Mouse (Mus musculus): ENCODE data around the gene Cilp2. TPM values are rescaled to one million over a fixed set of nuclear protein-coding genes. Genes with fewer than 3 reads are reported as not detected.
A peak's percentile ranks its signal among the peaks of the same experiment; 100 is the strongest.

The Cilp2 gene
- polyA plus RNA-seq, 1 experiment = not detected

- WGBS = 44% methylated on average over 6 of the region's 6 CpGs
- Histone ChIP-seq H3K4me3 (ENCODE audit: insufficient read depth, low read depth, low read length) (no peak overlapping the region), H3K27ac (ENCODE audit: insufficient read depth, low read depth, low read length) (no peak overlapping the region), H3K4me1 (ENCODE audit: control insufficient read depth, insufficient read depth, low read length) (peaks cover 47% of the 10 kb centered on the region)
- TF ChIP-seq POLR2A (IDR thresholded peaks at IDR 0.05; ENCODE audit: insufficient read depth, low read depth, low read length) = no peak
- no peak for TF ChIP-seq CTCF (IDR thresholded peaks at IDR 0.05; ENCODE audit: insufficient read depth, low read depth, low read length)
Observed at GRCm38 (mm10) chr8:69894836-69895332, 7.4 kb upstream of the Cilp2 start.

GRCm38 (mm10) chr8:69893863-69894262, 6.4 kb upstream of the Cilp2 start:
- no peak overlapping the region for H3K4me3 ChIP-seq (ENCODE audit: insufficient read depth, low read depth, low read length)
- no peak overlapping the region for H3K27ac ChIP-seq (ENCODE audit: insufficient read depth, low read depth, low read length)
- TF ChIP-seq POLR2A (IDR thresholded peaks at IDR 0.05; ENCODE audit: insufficient read depth, low read depth, low read length) = no peak
- peak; percentile 48; the same call in 1 of the 2 replicates for TF ChIP-seq CTCF (IDR thresholded peaks at IDR 0.05; ENCODE audit: insufficient read depth, low read depth, low read length)
- peaks cover 51% of the 10 kb centered on the region for H3K4me1 ChIP-seq (ENCODE audit: control insufficient read depth, insufficient read depth, low read length)
- WGBS = 33% methylated on average over 17 of the region's 17 CpGs

GRCm38 (mm10) chr8:69890813-69891241, 3.3 kb upstream of the Cilp2 start:
- Histone ChIP-seq H3K4me3 (ENCODE audit: insufficient read depth, low read depth, low read length) (no peak overlapping the region), H3K27ac (ENCODE audit: insufficient read depth, low read depth, low read length) (no peak overlapping the region), H3K4me1 (ENCODE audit: control insufficient read depth, insufficient read depth, low read length) (peaks cover 66% of the 10 kb centered on the region)
- 32% methylated on average over 19 of the region's 19 CpGs for WGBS
- TF ChIP-seq CTCF (IDR thresholded peaks at IDR 0.05; ENCODE audit: insufficient read depth, low read depth, low read length) = peak; percentile 69
- no peak for TF ChIP-seq POLR2A (IDR thresholded peaks at IDR 0.05; ENCODE audit: insufficient read depth, low read depth, low read length)

- TF ChIP-seq POLR2A (IDR thresholded peaks at IDR 0.05; ENCODE audit: insufficient read depth, low read depth, low read length) (no peak), CTCF (IDR thresholded peaks at IDR 0.05; ENCODE audit: insufficient read depth, low read depth, low read length) (no peak)
- 13% methylated on average over 32 of the region's 32 CpGs for WGBS
- H3K4me3 ChIP-seq (ENCODE audit: insufficient read depth, low read depth, low read length) = peak overlapping the region; percentile 27; the same call in 1 of the 2 replicates
- H3K27ac ChIP-seq (ENCODE audit: insufficient read depth, low read depth, low read length) = no peak overlapping the region
- H3K4me1 ChIP-seq (ENCODE audit: control insufficient read depth, insufficient read depth, low read length) = peaks cover 54% of the 10 kb centered on the region
Observed at GRCm38 (mm10) chr8:69888902-69889301, 1.4 kb upstream of the Cilp2 start.

GRCm38 (mm10) chr8:69888244-69888866, 868 bp upstream of the Cilp2 start:
- 13% methylated on average over 24 of the region's 24 CpGs for WGBS
- H3K4me1 ChIP-seq (ENCODE audit: control insufficient read depth, insufficient read depth, low read length) = peaks cover 50% of the 10 kb centered on the region
- H3K4me3 ChIP-seq (ENCODE audit: insufficient read depth, low read depth, low read length) = peak overlapping the region; percentile 27; the same call in 1 of the 2 replicates
- TF ChIP-seq POLR2A (IDR thresholded peaks at IDR 0.05; ENCODE audit: insufficient read depth, low read depth, low read length) = no peak
- TF ChIP-seq CTCF (IDR thresholded peaks at IDR 0.05; ENCODE audit: insufficient read depth, low read depth, low read length) = no peak
- no peak overlapping the region for H3K27ac ChIP-seq (ENCODE audit: insufficient read depth, low read depth, low read length)

- no peak overlapping the region for H3K27ac ChIP-seq (ENCODE audit: insufficient read depth, low read depth, low read length)
- WGBS = 67% methylated on average over 13 of the region's 13 CpGs
- peaks cover 66% of the 10 kb centered on the region for H3K4me1 ChIP-seq (ENCODE audit: control insufficient read depth, insufficient read depth, low read length)
- H3K4me3 ChIP-seq (ENCODE audit: insufficient read depth, low read depth, low read length) = no peak overlapping the region
- TF ChIP-seq POLR2A (IDR thresholded peaks at IDR 0.05; ENCODE audit: insufficient read depth, low read depth, low read length) (no peak), CTCF (IDR thresholded peaks at IDR 0.05; ENCODE audit: insufficient read depth, low read depth, low read length) (no peak)
Observed at GRCm38 (mm10) chr8:69884141-69884540, 3.3 kb downstream of the Cilp2 start.

- 26% methylated on average over 52 of the region's 52 CpGs for WGBS
- no peak overlapping the region for H3K27ac ChIP-seq (ENCODE audit: insufficient read depth, low read depth, low read length)
- TF ChIP-seq CTCF (IDR thresholded peaks at IDR 0.05; ENCODE audit: insufficient read depth, low read depth, low read length) = no peak
- no peak for TF ChIP-seq POLR2A (IDR thresholded peaks at IDR 0.05; ENCODE audit: insufficient read depth, low read depth, low read length)
- no peak overlapping the region for H3K4me3 ChIP-seq (ENCODE audit: insufficient read depth, low read depth, low read length)
- H3K4me1 ChIP-seq (ENCODE audit: control insufficient read depth, insufficient read depth, low read length) = peaks cover 55% of the 10 kb centered on the region
Observed at GRCm38 (mm10) chr8:69882833-69883600, 4.5 kb downstream of the Cilp2 start.

GRCm38 (mm10) chr8:69882021-69882756, 5.3 kb downstream of the Cilp2 start:
- no peak overlapping the region for H3K27ac ChIP-seq (ENCODE audit: insufficient read depth, low read depth, low read length)
- TF ChIP-seq CTCF (IDR thresholded peaks at IDR 0.05; ENCODE audit: insufficient read depth, low read depth, low read length) = no peak
- 0 out of 2 replicates have a peak, but pooled peaks have one; percentile 21 for TF ChIP-seq POLR2A (IDR thresholded peaks at IDR 0.05; ENCODE audit: insufficient read depth, low read depth, low read length)
- peak overlapping the region; percentile 44 for H3K4me3 ChIP-seq (ENCODE audit: insufficient read depth, low read depth, low read length)
- WGBS = 5% methylated on average over 103 of the region's 103 CpGs
- H3K4me1 ChIP-seq (ENCODE audit: control insufficient read depth, insufficient read depth, low read length) = peaks cover 47% of the 10 kb centered on the region

Data from olfactory bulb, adult 2 months (tissue).